Mouse (Mus musculus) cerebellum, adult 2 months (tissue): ENCODE results near the gene Sh3pxd2a. TPM values are rescaled to one million over a fixed set of nuclear protein-coding genes. Genes with fewer than 3 reads are reported as not detected.

Experiments
- DNase-seq, 2 experiments: peaks; one replicate each; pipeline ENCODE4 v3.0.0; 2021
- H3K27ac ChIP-seq: fragments of 200-500 bp; 2 replicates; pipeline ENCODE4 v1.5.1; 2012; ENCODE audit warnings: low read length, control low read depth, inconsistent platforms; ENCODE audit not compliant: insufficient read depth
- H3K27me3 ChIP-seq: fragments of 200-500 bp; 2 replicates; pipeline ENCODE4 v1.6.1; 2012; ENCODE audit warnings: inconsistent platforms, mild to moderate bottlenecking, low read length, moderate library complexity; ENCODE audit not compliant: control insufficient read depth, insufficient read depth
- H3K4me1 ChIP-seq: fragments of 200-500 bp; 2 replicates; pipeline ENCODE4 v1.6.1; 2011; ENCODE audit warnings: low read length; ENCODE audit not compliant: control insufficient read depth, insufficient read depth
- H3K4me3 ChIP-seq: fragments of 200-500 bp; replicated peaks from 2 replicates; pipeline ENCODE3; 2011; ENCODE audit warnings: mild to moderate bottlenecking, low read depth, low read length, control low read depth; ENCODE audit not compliant: insufficient read depth
- CTCF ChIP-seq: fragments of 200-500 bp; IDR thresholded peaks from 2 replicates; pipeline ENCODE4 v1.5.1; 2011; ENCODE audit warnings: low read depth, mild to moderate bottlenecking, control low read depth, low read length, moderate library complexity, borderline replicate concordance; ENCODE audit not compliant: insufficient read depth
- POLR2A ChIP-seq: fragments of 200-500 bp; IDR thresholded peaks from 2 replicates; pipeline ENCODE4 v1.6.1; 2011; ENCODE audit warnings: low read length, control low read depth, borderline replicate concordance; ENCODE audit not compliant: insufficient read depth
- WGBS: fragments of 180-500 bp; shearing (Covaris S2); methylation state at CpG from one replicate; pipeline ENCODE4 v1.1.7; 2018; 5-methylcytosine and 5-hydroxymethylcytosine counted together
- polyA plus RNA-seq: library from polyadenylated mRNA; depleted of rRNA; stranded (reverse); fragments of >200 nt; gene quantifications from 2 replicates; pipeline ENCODE4 v1.2.3, GENCODE M21; 2012

Gene Sh3pxd2a
- polyA plus RNA-seq, 1 experiment: 7.9 TPM

- Histone ChIP-seq H3K4me1 (no peaks in the 10 kb centered on the region), H3K27ac (no peak overlapping the region), H3K4me3 (no peak overlapping the region), H3K27me3 (no peaks in the 10 kb centered on the region; the same call in 1 of the 2 replicates)
- DNase-seq: no peak
- TF ChIP-seq CTCF: no peak
- no peak for TF ChIP-seq POLR2A
- 69% methylated on average over 13 of the region's 13 CpGs for WGBS
Measured at GRCm38 (mm10) chr19:47427841-47428789, 36.1 kb downstream of the Sh3pxd2a start.

- no peak overlapping the region for H3K27ac ChIP-seq
- no peaks in the 10 kb centered on the region; the same call in 1 of the 2 replicates for H3K27me3 ChIP-seq
- 88% methylated on average over 7 of the region's 7 CpGs for WGBS
- TF ChIP-seq CTCF (no peak), POLR2A (no peak)
- no peaks in the 10 kb centered on the region; the same call in 1 of the 2 replicates for H3K4me1 ChIP-seq
- DNase-seq: no peak
- no peak overlapping the region for H3K4me3 ChIP-seq
Measured at GRCm38 (mm10) chr19:47423632-47424031, 40.6 kb downstream of the Sh3pxd2a start.

GRCm38 (mm10) chr19:47421128-47421898 lies 42.9 kb downstream of the Sh3pxd2a start:
- no peak for DNase-seq
- no peak overlapping the region for H3K4me3 ChIP-seq
- no peak overlapping the region for H3K27ac ChIP-seq
- TF ChIP-seq POLR2A: no peak
- TF ChIP-seq CTCF: no peak
- no peaks in the 10 kb centered on the region; the same call in 1 of the 2 replicates for H3K27me3 ChIP-seq
- no peaks in the 10 kb centered on the region; the same call in 1 of the 2 replicates for H3K4me1 ChIP-seq
- 48% methylated on average over 14 of the region's 14 CpGs for WGBS

DNA sequence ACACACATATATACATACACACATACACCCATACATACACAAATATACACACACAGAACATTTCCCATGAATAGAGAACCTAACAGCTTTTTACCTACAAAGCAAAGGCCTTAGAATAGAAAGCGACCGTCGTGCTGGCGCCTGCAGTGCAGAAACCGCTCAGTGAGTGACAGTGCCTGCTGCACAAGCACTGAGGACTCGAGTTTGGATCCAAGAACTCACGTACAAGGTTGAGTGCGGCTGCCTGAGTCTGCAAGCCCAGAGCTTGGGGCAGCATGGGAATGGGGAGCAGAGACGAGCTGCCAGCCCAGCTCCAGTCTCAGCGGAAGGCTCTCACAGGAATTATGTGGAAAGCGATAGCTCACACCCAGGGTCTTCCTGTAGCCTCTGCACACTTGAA lies 43.7 kb downstream of the Sh3pxd2a start:
- no peak for DNase-seq
- Histone ChIP-seq H3K27me3 (no peaks in the 10 kb centered on the region; the same call in 1 of the 2 replicates), H3K27ac (no peak overlapping the region), H3K4me3 (no peak overlapping the region), H3K4me1 (no peaks in the 10 kb centered on the region; the same call in 1 of the 2 replicates)
- TF ChIP-seq CTCF (no peak), POLR2A (no peak)
- 71% methylated on average over 11 of the region's 11 CpGs for WGBS

GRCm38 (mm10) chr19:47419208-47419607 lies 45.0 kb downstream of the Sh3pxd2a start:
- TF ChIP-seq CTCF (no peak), POLR2A (no peak)
- no peaks in the 10 kb centered on the region; the same call in 1 of the 2 replicates for H3K27me3 ChIP-seq
- H3K27ac ChIP-seq: no peak overlapping the region
- H3K4me3 ChIP-seq: no peak overlapping the region
- peaks cover 7% of the 10 kb centered on the region for H3K4me1 ChIP-seq
- 25% methylated on average over 8 of the region's 8 CpGs for WGBS
- DNase-seq: no peak

GRCm38 (mm10) chr19:47416161-47416560 lies 48.0 kb downstream of the Sh3pxd2a start:
- TF ChIP-seq POLR2A (no peak), CTCF (no peak)
- Histone ChIP-seq H3K27me3 (no peaks in the 10 kb centered on the region), H3K27ac (no peak overlapping the region), H3K4me3 (no peak overlapping the region), H3K4me1 (peaks cover 7% of the 10 kb centered on the region)
- DNase-seq: no peak
- WGBS: 90% methylated on average over 12 of the region's 12 CpGs

DNA sequence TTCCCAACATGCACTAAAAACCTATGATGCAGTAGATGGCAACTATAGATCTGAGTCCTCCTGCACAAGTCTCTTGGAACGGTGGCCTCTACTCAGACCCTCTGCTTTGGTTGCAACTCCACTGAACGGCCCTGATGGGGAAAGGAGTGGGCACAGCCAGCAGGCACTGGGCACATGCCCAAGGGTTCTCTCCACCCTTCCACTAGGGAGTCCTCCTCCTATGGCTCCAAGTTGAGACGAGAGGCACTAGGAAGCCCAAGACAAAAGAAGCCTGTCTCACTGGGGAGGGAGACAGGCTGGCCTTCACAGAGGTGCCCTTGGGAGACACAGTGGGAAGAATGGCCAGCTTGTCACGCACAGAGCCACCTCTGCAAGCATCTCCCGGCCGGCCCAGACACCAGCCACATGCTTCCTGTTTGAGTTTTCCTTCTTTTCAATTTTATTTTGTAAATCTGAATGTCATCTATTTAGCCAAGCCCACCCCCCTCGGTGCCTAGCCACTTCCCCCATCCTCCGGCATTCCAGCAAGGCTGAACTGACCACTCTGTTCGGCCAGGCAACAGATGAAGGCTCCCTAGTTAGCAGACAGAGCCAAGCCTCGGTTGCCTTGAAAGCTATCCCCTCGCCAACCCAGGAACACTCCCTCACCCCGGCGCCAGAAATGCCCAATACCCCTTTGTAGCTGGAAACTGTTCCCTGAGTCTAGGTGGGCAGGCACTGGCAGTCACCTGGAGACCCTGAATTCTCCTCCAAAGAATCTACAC lies 49.9 kb downstream of the Sh3pxd2a start:
- Histone ChIP-seq H3K27ac (no peak overlapping the region), H3K4me1 (peaks cover 7% of the 10 kb centered on the region; the same call in 1 of the 2 replicates), H3K27me3 (no peaks in the 10 kb centered on the region), H3K4me3 (no peak overlapping the region)
- WGBS: 29% methylated on average over 13 of the region's 13 CpGs
- TF ChIP-seq POLR2A: no peak
- TF ChIP-seq CTCF: no peak
- no peak for DNase-seq
